Mouse (Mus musculus): ENCODE measurements around the gene Xrra1. TPM values are rescaled to one million over a fixed set of nuclear protein-coding genes. Genes with fewer than 3 reads are reported as not detected.
A peak's percentile ranks its signal among the peaks of the same experiment; 100 is the strongest.

Gene Xrra1
- polyA plus RNA-seq, 1 experiment, result not detected

DNA sequence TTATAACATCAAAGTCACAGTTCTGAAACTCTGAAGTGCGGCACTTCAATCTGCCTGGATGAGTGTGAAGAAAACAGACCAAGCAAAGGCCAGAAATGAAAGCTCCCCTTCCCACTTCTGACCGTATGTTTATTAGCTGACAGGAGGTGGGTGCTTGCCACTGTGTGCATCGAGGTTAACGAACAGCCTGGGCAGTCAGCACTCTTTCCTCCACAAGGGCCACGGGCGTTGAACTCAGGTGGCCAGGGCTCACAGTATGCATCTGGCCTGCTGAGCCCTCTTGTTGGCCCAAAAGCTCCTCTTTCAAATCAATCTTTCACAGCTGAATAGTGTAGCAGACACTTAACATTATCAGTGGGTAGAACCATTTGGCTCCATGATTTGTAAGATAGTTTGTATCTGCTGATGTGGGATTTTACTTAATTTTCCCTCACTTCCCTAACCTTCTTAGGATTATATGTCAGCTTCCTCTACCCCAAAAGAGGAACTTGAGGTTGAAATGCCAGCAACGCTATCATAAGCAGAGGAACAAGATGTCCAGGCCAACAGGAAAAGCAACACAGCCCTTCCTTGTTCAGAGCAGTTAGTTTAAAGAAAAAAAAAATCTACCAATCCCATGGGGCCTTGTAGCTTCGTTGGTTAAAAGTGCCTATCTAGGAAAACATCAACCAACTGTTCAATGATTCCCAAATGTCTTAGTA lies 103.8 kb downstream of the Xrra1 start:
- Histone ChIP-seq H3K4me3 (ENCODE audit: insufficient read depth, low read depth, low read length) (no peak overlapping the region), H3K27ac (ENCODE audit: insufficient read depth, low read depth, low read length) (peak overlapping the region; percentile 51; the same call in 1 of the 2 replicates), H3K4me1 (ENCODE audit: control insufficient read depth, insufficient read depth, low read length) (peaks cover 19% of the 10 kb centered on the region)
- 50% methylated on average over 8 of the region's 8 CpGs for WGBS
- no peak for TF ChIP-seq POLR2A (IDR thresholded peaks at IDR 0.05; ENCODE audit: insufficient read depth, low read depth, low read length)
- no peak for TF ChIP-seq CTCF (IDR thresholded peaks at IDR 0.05; ENCODE audit: insufficient read depth, low read depth, low read length)

DNA sequence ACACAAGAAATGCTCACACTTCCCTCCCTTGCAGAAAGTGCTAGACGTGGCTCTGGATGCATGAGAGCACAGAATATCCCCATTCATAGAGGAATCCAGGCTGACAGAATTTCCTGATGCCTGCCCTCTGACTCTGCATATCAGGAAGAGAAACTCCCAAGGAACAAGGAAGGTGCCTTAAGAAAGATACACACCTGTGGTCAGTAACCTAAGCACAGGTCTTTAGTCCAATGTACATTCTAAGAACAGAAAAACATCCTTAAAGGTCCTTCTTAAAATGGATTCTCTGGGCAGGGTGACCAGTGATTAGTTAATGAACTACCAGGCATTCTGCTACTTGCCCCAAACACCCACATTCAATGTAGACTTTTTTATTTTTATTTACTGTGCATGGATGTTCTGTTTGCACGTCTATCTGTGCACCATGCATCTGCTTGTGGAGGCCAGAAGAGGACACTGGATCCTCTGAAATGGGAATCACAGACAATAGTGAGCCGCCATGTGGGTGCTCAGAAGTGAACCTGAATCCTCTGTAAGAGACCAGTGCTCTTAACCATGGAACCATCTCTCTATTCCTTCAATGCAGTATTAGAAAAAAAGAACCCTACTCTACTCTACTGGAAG lies 104.4 kb downstream of the Xrra1 start:
- Histone ChIP-seq H3K4me3 (ENCODE audit: insufficient read depth, low read depth, low read length) (no peak overlapping the region), H3K27ac (ENCODE audit: insufficient read depth, low read depth, low read length) (peak overlapping the region; percentile 51; the same call in 1 of the 2 replicates), H3K4me1 (ENCODE audit: control insufficient read depth, insufficient read depth, low read length) (peaks cover 19% of the 10 kb centered on the region)
- WGBS, result 58% methylated on average over 3 of the region's 3 CpGs
- TF ChIP-seq CTCF (IDR thresholded peaks at IDR 0.05; ENCODE audit: insufficient read depth, low read depth, low read length) (no peak), POLR2A (IDR thresholded peaks at IDR 0.05; ENCODE audit: insufficient read depth, low read depth, low read length) (no peak)

DNA sequence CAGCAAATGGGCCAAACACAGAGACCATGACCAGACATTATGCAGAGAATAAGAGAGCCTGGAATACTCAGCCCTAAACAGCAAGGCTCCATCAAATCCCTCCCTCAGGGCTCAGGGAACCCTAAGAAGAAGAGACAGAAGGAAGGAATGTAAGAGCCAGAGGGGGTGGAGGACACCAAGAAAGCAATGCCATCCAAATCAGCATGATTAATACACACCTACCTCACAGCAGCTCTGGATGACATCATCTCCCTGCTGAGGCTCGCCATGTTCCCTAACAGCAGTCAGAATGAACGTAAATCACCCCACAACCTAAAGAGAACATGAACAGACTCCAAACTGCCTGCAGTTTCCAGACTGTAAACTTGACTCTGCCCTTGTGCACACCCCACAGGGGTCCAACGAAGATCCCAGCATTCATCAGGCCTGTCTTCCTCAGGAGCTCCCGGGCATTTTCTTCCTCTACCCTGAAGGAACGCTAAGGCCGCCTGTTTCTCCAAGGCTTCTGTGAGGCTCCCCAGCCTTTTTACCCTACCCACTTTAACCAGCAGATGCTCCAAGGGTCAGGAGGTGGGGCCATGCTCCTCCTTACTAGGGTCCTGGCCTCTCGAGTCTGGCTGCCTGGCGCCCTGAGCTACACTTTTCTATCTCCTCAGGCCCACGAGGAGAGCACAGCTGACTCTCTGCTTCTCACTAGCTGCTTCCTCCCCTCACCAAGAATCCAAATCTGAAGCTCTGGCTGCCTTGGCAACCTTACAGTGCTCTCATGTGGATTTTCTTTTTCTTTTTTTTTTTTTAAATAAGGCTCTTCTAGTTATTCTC lies 106.3 kb downstream of the Xrra1 start:
- peaks cover 21% of the 10 kb centered on the region for H3K4me1 ChIP-seq (ENCODE audit: control insufficient read depth, insufficient read depth, low read length)
- 11% methylated on average over 9 of the region's 9 CpGs for WGBS
- TF ChIP-seq CTCF (IDR thresholded peaks at IDR 0.05; ENCODE audit: insufficient read depth, low read depth, low read length) (no peak), POLR2A (IDR thresholded peaks at IDR 0.05; ENCODE audit: insufficient read depth, low read depth, low read length) (no peak)
- peak overlapping the region; percentile 25 for H3K4me3 ChIP-seq (ENCODE audit: insufficient read depth, low read depth, low read length)
- peak overlapping the region; percentile 95 for H3K27ac ChIP-seq (ENCODE audit: insufficient read depth, low read depth, low read length)

DNA sequence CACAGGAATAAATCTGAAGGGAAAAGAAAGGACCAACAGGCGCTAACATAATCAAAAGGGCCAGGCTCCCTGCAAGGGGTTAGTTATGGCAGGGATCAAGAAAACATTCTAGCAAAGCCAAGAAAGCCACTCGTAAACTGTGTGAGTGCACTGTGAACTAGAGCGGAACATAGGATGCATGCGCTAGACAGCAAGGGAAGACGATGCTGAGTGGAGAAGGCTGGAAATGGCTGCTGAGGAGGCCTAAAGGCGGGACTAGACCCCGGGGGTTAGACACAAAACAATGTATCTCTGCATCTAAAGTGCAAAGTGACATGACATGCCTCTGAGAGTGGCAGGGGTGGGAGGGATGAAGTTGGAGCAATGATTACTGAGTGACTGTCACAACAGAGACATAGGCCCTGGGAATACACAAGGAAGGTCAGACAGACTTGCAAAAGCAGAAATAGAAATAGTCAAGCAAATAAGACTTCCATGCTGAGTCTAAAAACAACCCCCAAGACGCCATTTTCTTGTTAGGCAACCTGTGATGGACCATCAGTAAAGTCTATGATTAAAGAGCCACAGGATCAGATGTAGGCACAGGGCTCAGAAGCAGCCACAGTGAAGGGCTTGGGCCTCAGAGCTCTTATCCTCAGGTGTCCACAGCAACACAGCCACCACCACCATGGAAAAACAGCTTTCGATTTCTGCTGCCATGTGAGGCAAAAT lies 107.2 kb downstream of the Xrra1 start:
- WGBS, result 25% methylated on average over 9 of the region's 9 CpGs
- H3K4me1 ChIP-seq (ENCODE audit: control insufficient read depth, insufficient read depth, low read length), result peaks cover 21% of the 10 kb centered on the region
- TF ChIP-seq POLR2A (IDR thresholded peaks at IDR 0.05; ENCODE audit: insufficient read depth, low read depth, low read length) (no peak), CTCF (IDR thresholded peaks at IDR 0.05; ENCODE audit: insufficient read depth, low read depth, low read length) (no peak)
- H3K4me3 ChIP-seq (ENCODE audit: insufficient read depth, low read depth, low read length), result no peak overlapping the region
- H3K27ac ChIP-seq (ENCODE audit: insufficient read depth, low read depth, low read length), result peak overlapping the region; percentile 84

Other genes starting within 250 kb of the Xrra1 start
- not detected in 2 replicates for gene Tpbgl, start 232.0 kb upstream of the Xrra1 start, polyA plus RNA-seq (2012; ENCODE audit: insufficient read depth, insufficient read length, low replicate concordance, missing spikeins)
- gene Slco2b1, start 147.8 kb upstream of the Xrra1 start, polyA plus RNA-seq (2012; ENCODE audit: insufficient read depth, insufficient read length, low replicate concordance, missing spikeins), result not detected in 2 replicates
- not detected in 2 replicates for gene Olfr520, start 128.8 kb upstream of the Xrra1 start, polyA plus RNA-seq (2012; ENCODE audit: insufficient read depth, insufficient read length, low replicate concordance, missing spikeins)
- not detected in 2 replicates for gene Olfr521, start 95.6 kb upstream of the Xrra1 start, polyA plus RNA-seq (2012; ENCODE audit: insufficient read depth, insufficient read length, low replicate concordance, missing spikeins)
- gene Neu3, start 30.7 kb upstream of the Xrra1 start, polyA plus RNA-seq (2012; ENCODE audit: insufficient read depth, insufficient read length, low replicate concordance, missing spikeins), result not detected in 2 replicates
- not detected in 2 replicates for gene Spcs2, start 4.3 kb downstream of the Xrra1 start, polyA plus RNA-seq (2012; ENCODE audit: insufficient read depth, insufficient read length, low replicate concordance, missing spikeins)
- gene Rnf169, start 121.3 kb downstream of the Xrra1 start, polyA plus RNA-seq (2012; ENCODE audit: insufficient read depth, insufficient read length, low replicate concordance, missing spikeins), result 42.4 TPM in 1 of 2 replicates, not detected in the other
- gene Chrdl2, start 147.1 kb downstream of the Xrra1 start, polyA plus RNA-seq (2012; ENCODE audit: insufficient read depth, insufficient read length, low replicate concordance, missing spikeins), result not detected in 2 replicates